Mouse (Mus musculus) liver, embryonic 14.5 days (tissue): Measurements from ENCODE around the gene Six5.

Experiments used
- CTCF ChIP-seq: IDR thresholded peaks from 2 replicates; pipeline ENCODE4 v1.5.1; 2016; ENCODE audit warnings: antibody characterized with exemption, low read depth, control low read depth
- EP300 ChIP-seq: IDR thresholded peaks from 2 replicates; pipeline ENCODE4 v1.6.1; 2016; ENCODE audit warnings: antibody characterized with exemption, low read depth

- TF ChIP-seq CTCF (no peak), EP300 (no peak)
Observed at GRCm38 (mm10) chr7:19098811-19099210, 4.4 kb downstream of the Six5 start.
